Mouse (Mus musculus): ENCODE measurements around the gene Mapkbp1. TPM values are rescaled to one million over a fixed set of nuclear protein-coding genes. Genes with fewer than 3 reads are reported as not detected.
A peak's percentile ranks its signal among the peaks of the same experiment; 100 is the strongest.

The Mapkbp1 gene
- polyA plus RNA-seq, 1 experiment, result 0.82 TPM

DNA sequence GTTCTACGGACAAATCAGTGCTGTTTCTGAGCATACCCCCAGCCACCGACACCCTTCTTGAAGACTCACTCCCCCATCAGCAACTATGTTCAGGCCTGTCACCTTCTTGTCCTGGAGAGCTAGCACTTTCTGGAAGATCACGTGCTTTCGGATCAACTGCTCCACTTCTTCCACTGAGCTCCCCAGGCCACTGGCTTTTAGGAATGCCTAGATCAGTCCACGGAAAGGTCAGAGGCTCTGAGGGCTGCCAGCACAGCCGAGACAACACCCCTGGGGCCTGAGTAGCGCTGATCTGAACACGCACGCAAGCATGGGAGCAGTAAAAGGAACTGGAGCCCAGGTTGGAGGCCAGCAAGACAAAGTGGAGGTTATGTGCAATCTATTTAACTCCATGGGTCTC is 88.2 kb downstream of the Mapkbp1 start:
- no peaks in the 10 kb centered on the region for H3K36me3 ChIP-seq (replicated peaks; ENCODE audit: low read length)
- TF ChIP-seq GATA1 (IDR thresholded peaks at IDR 0.05; ENCODE audit: borderline replicate concordance, low read length) (no peak), FLI1 (IDR thresholded peaks at IDR 0.05; ENCODE audit: low read length) (no peak)
- H3K27me3 ChIP-seq (replicated peaks), result peaks cover 88% of the 10 kb centered on the region
- H3K4me1 ChIP-seq, result no peaks in the 10 kb centered on the region
- no peak overlapping the region for H3K4me3 ChIP-seq (replicated peaks)
- no peaks in the 10 kb centered on the region for H3K9me3 ChIP-seq

DNA sequence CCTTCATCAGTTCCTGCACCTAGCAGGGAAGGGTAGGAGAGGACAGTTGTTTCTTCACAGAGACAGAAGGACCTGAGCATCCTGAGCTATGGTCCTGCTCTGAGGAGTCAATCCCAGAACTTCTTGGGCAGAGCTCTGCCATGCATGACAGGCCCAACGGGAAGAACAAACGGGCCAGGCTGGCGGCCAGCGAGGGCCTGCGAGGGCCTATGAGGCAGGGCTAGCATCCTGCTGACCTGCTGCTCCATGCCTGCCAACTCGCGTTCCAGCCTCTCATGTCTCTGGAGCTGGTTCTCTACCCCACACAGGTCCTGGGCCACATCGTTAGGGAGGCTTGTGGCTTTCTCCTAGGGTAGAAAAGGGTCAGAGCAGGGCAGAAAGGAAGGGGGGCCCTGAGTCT is 89.7 kb downstream of the Mapkbp1 start:
- Histone ChIP-seq H3K27me3 (replicated peaks) (peaks cover 89% of the 10 kb centered on the region), H3K36me3 (replicated peaks; ENCODE audit: low read length) (no peaks in the 10 kb centered on the region), H3K4me1 (no peaks in the 10 kb centered on the region), H3K9me3 (no peaks in the 10 kb centered on the region), H3K4me3 (replicated peaks) (no peak overlapping the region)
- TF ChIP-seq GATA1 (IDR thresholded peaks at IDR 0.05; ENCODE audit: borderline replicate concordance, low read length) (no peak), FLI1 (IDR thresholded peaks at IDR 0.05; ENCODE audit: low read length) (no peak)

GRCm38 (mm10) chr2:120064639-120065038 is 92.1 kb downstream of the Mapkbp1 start:
- no peaks in the 10 kb centered on the region for H3K36me3 ChIP-seq (replicated peaks; ENCODE audit: low read length)
- H3K27me3 ChIP-seq (replicated peaks), result peaks cover 91% of the 10 kb centered on the region
- H3K4me1 ChIP-seq, result peaks cover 10% of the 10 kb centered on the region
- H3K9me3 ChIP-seq, result no peaks in the 10 kb centered on the region
- no peak overlapping the region for H3K4me3 ChIP-seq (replicated peaks)
- TF ChIP-seq FLI1 (IDR thresholded peaks at IDR 0.05; ENCODE audit: low read length) (no peak), GATA1 (IDR thresholded peaks at IDR 0.05; ENCODE audit: borderline replicate concordance, low read length) (no peak)

DNA sequence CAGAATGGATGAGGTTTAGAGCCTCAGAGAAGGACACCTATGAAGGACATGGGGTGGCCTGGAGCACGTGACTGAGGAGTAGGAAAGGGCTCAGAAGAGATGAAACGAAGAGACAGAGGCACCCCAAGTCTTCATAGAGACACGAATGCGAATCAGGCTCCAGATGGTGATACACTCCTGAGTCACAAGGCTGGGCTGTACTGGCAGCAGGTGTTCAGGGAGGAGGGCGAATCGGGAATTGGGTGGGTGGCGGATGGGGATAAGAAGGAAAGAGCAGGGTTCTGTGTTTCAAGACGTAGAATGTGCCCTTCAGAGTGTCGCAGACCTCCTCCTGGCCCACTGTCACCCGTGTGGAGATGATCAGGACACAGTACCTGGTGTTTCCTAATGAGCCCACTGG is 92.7 kb downstream of the Mapkbp1 start:
- Histone ChIP-seq H3K27me3 (replicated peaks) (peaks cover 89% of the 10 kb centered on the region), H3K4me1 (peaks cover 16% of the 10 kb centered on the region), H3K9me3 (no peaks in the 10 kb centered on the region), H3K4me3 (replicated peaks) (no peak overlapping the region), H3K36me3 (replicated peaks; ENCODE audit: low read length) (no peaks in the 10 kb centered on the region)
- TF ChIP-seq FLI1 (IDR thresholded peaks at IDR 0.05; ENCODE audit: low read length), result no peak
- TF ChIP-seq GATA1 (IDR thresholded peaks at IDR 0.05; ENCODE audit: borderline replicate concordance, low read length), result no peak

- Histone ChIP-seq H3K9me3 (no peaks in the 10 kb centered on the region), H3K36me3 (replicated peaks; ENCODE audit: low read length) (no peaks in the 10 kb centered on the region), H3K4me3 (replicated peaks) (no peak overlapping the region), H3K4me1 (peaks cover 19% of the 10 kb centered on the region), H3K27me3 (replicated peaks) (peaks cover 82% of the 10 kb centered on the region)
- TF ChIP-seq FLI1 (IDR thresholded peaks at IDR 0.05; ENCODE audit: low read length) (no peak), GATA1 (IDR thresholded peaks at IDR 0.05; ENCODE audit: borderline replicate concordance, low read length) (no peak)
Observed at GRCm38 (mm10) chr2:120066224-120066623, 93.7 kb downstream of the Mapkbp1 start.

DNA sequence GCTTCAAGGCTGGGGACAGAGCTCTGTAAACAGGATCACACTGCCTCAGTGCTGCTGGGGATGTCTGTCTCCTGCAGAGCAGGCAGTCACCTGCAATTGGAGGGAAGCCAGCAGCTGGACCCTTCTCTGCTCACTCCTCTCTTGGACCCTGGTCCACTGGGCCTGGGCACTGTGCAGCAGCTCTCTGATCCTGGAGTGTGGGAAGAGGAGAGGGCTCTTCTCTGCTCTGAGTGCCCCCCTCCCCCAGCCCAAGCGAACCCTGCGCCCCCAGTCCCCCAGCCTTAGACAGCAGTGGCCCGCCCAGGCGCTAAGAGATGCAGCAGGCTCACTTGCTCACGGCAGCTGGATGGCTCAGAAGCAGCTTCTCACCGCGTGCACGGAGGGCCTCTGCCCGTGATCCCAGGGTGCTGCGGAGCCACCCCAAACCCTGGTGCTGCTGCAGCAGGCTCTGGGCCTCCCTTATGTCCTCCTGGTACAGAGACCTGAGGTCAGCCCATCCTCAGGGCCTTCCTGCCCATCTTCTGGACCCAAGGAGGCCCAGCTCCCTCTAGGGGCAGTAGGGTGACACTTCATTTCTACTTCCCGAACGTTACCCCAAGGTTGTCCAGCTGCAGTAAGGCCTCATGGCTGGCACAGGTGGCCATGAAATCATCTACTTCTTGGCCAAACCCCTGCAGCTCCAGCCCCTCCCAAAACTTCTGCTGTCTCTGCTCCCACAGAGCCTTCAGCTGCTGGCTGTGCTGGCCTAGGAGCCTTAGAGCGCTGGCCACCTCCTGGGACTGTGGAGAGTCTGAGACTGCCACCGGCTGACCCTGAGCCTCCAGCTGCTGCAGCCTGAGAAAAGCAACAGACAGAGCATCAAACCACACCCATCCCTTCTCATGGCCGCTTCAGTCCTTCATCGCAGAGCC is 96.3 kb downstream of the Mapkbp1 start:
- H3K4me1 ChIP-seq, result peaks cover 19% of the 10 kb centered on the region
- H3K27me3 ChIP-seq (replicated peaks), result peaks cover 77% of the 10 kb centered on the region
- H3K9me3 ChIP-seq, result no peaks in the 10 kb centered on the region
- H3K4me3 ChIP-seq (replicated peaks), result no peak overlapping the region
- H3K36me3 ChIP-seq (replicated peaks; ENCODE audit: low read length), result no peaks in the 10 kb centered on the region
- TF ChIP-seq FLI1 (IDR thresholded peaks at IDR 0.05; ENCODE audit: low read length), result no peak
- no peak for TF ChIP-seq GATA1 (IDR thresholded peaks at IDR 0.05; ENCODE audit: borderline replicate concordance, low read length)

GRCm38 (mm10) chr2:120069466-120069990 is 97.0 kb downstream of the Mapkbp1 start:
- peaks cover 77% of the 10 kb centered on the region for H3K27me3 ChIP-seq (replicated peaks)
- H3K36me3 ChIP-seq (replicated peaks; ENCODE audit: low read length), result no peaks in the 10 kb centered on the region
- H3K9me3 ChIP-seq, result no peaks in the 10 kb centered on the region
- TF ChIP-seq FLI1 (IDR thresholded peaks at IDR 0.05; ENCODE audit: low read length) (no peak), GATA1 (IDR thresholded peaks at IDR 0.05; ENCODE audit: borderline replicate concordance, low read length) (no peak)
- peak overlapping the region; percentile 42 for H3K4me3 ChIP-seq (replicated peaks)
- peaks cover 19% of the 10 kb centered on the region for H3K4me1 ChIP-seq

- Histone ChIP-seq H3K27me3 (replicated peaks) (peaks cover 73% of the 10 kb centered on the region), H3K4me1 (peaks cover 30% of the 10 kb centered on the region), H3K9me3 (no peaks in the 10 kb centered on the region), H3K36me3 (replicated peaks; ENCODE audit: low read length) (no peaks in the 10 kb centered on the region), H3K4me3 (replicated peaks) (no peak overlapping the region)
- no peak for TF ChIP-seq FLI1 (IDR thresholded peaks at IDR 0.05; ENCODE audit: low read length)
- TF ChIP-seq GATA1 (IDR thresholded peaks at IDR 0.05; ENCODE audit: borderline replicate concordance, low read length), result no peak
Observed at GRCm38 (mm10) chr2:120074096-120074495, 101.6 kb downstream of the Mapkbp1 start.

- peak overlapping the region; percentile 62 for H3K4me3 ChIP-seq (replicated peaks)
- no peaks in the 10 kb centered on the region for H3K9me3 ChIP-seq
- peaks cover 79% of the 10 kb centered on the region for H3K27me3 ChIP-seq (replicated peaks)
- H3K4me1 ChIP-seq, result peaks cover 15% of the 10 kb centered on the region
- no peaks in the 10 kb centered on the region for H3K36me3 ChIP-seq (replicated peaks; ENCODE audit: low read length)
- TF ChIP-seq GATA1 (IDR thresholded peaks at IDR 0.05; ENCODE audit: borderline replicate concordance, low read length) (no peak), FLI1 (IDR thresholded peaks at IDR 0.05; ENCODE audit: low read length) (no peak)
Observed at GRCm38 (mm10) chr2:120076076-120076705, 103.7 kb downstream of the Mapkbp1 start.

Other genes with a start within 250 kb of the Mapkbp1 start
- 0.04 and 1.9 TPM in 2 replicates for gene Itpka, start 230.4 kb upstream of the Mapkbp1 start, polyA plus RNA-seq (2012; ENCODE audit: insufficient read depth, low replicate concordance)
- gene Ltk, start 212.3 kb upstream of the Mapkbp1 start, polyA plus RNA-seq (2012; ENCODE audit: insufficient read depth, low replicate concordance), result 0.25 TPM in 1 of 2 replicates, not detected in the other
- 8.7 and 9.1 TPM in 2 replicates for gene Rpap1, start 185.2 kb upstream of the Mapkbp1 start, polyA plus RNA-seq (2012; ENCODE audit: insufficient read depth, low replicate concordance)
- 0.64 TPM in 1 of 2 replicates, not detected in the other for gene Tyro3, start 175.0 kb upstream of the Mapkbp1 start, polyA plus RNA-seq (2012; ENCODE audit: insufficient read depth, low replicate concordance)
- 0.28 and 1.3 TPM in 2 replicates for gene Mga, start 75.5 kb upstream of the Mapkbp1 start, polyA plus RNA-seq (2012; ENCODE audit: insufficient read depth, low replicate concordance)
- 4.2 and 5.5 TPM in 2 replicates for gene Jmjd7, start 54.8 kb downstream of the Mapkbp1 start, polyA plus RNA-seq (2012; ENCODE audit: insufficient read depth, low replicate concordance)
- gene Gm28042, start 54.8 kb downstream of the Mapkbp1 start, polyA plus RNA-seq (2012; ENCODE audit: insufficient read depth, low replicate concordance), result 0.16 TPM in 1 of 2 replicates, not detected in the other
- gene Pla2g4b, start 60.7 kb downstream of the Mapkbp1 start, polyA plus RNA-seq (2012; ENCODE audit: insufficient read depth, low replicate concordance), result 0.34 and 2.8 TPM in 2 replicates
- 55.8 and 61.8 TPM in 2 replicates for gene Ehd4, start 181.9 kb downstream of the Mapkbp1 start, polyA plus RNA-seq (2012; ENCODE audit: insufficient read depth, low replicate concordance)